22 mouse cellular contexts compared by ENCODE assay signal in genomic region chr17:51796459-51796858, GRCm38 (mm10). TPM values are rescaled to one million over a fixed set of nuclear protein-coding genes. Genes with fewer than 3 reads are reported as not detected.
DNase-seq lines count a peak whose midpoint lies in the region; ATAC-seq and TF ChIP-seq lines count a peak whose summit lies in the region.
"Had no signal": no experiment of that assay in that cellular context is flagged by ENCODE, and none has a peak within 500 bp of the region (broad histone marks: within the 10 kb centered on the region; RNA-seq: fewer than 3 reads in every experiment).

No protein-coding gene starts in this region.

- H3K4me1 ChIP-seq in heart, embryonic 14.5 days (ENCODE audit: control insufficient read depth in 2 of 2, insufficient read depth in 2 of 2, low read length in 2 of 2), result peaks cover 4 to 8% of the 10 kb centered on the region in 2 experiments; a peak in 2 of 4 replicates
- H3K4me1 ChIP-seq in thymus, adult 2 months (replicated peaks; ENCODE audit: control insufficient read depth, insufficient read depth, low read length), result peaks cover 4% of the 10 kb centered on the region; the same call in 1 of the 2 replicates
- H3K4me1 ChIP-seq: embryonic facial prominence, embryonic 10.5 days had no signal

- no peak for DNase-seq in heart, postnatal 4 days
- DNase-seq in thymus, postnatal 14 days, result peak; percentile 3
- no peak for DNase-seq in thymus, adult 2 months
- no peak for DNase-seq in adrenal gland, adult 8-10 months
- DNase-seq: adrenal gland, adult 2 months; adrenal gland, postnatal 14 days; adrenal gland, postnatal 36 days; B cell, adult 2 months; cerebellum, adult 11-12 months; cerebellum, adult 2 months; cerebellum, adult 9-10 months; cerebellum, postnatal 10 days; cerebellum, postnatal 25 days had no signal

- peak overlapping the region; percentile 3; the same call in 1 of the 2 replicates for H3K4me2 ChIP-seq in heart, embryonic 14.5 days (ENCODE audit: low read length)
- H3K4me2 ChIP-seq: embryonic facial prominence, embryonic 12.5 days had no signal

- WGBS in heart, embryonic 14.5 days, result 59% methylated on average over 5 of the region's 5 CpGs
- 95% methylated on average over 5 of the region's 5 CpGs for WGBS in thymus, adult 2 months

- no peak overlapping the region for H3K4me3 ChIP-seq in heart, embryonic 14.5 days (ENCODE audit: control insufficient read depth in 1 of 2, insufficient read depth in 1 of 2, low read depth in 1 of 2, low read length in 2 of 2)
- H3K4me3 ChIP-seq in thymus, adult 2 months (ENCODE audit: control insufficient read depth, insufficient read depth, low read length), result no peak overlapping the region
- H3K4me3 ChIP-seq: embryonic facial prominence, embryonic 10.5 days; embryonic facial prominence, embryonic 12.5 days had no signal

- TF ChIP-seq POLR2A in thymus, adult 2 months (IDR thresholded peaks at IDR 0.05; ENCODE audit: control insufficient read depth, extremely low read depth, insufficient read depth, low read length, poor library complexity), result no peak

- no peak overlapping the region for H3K9ac ChIP-seq in heart, embryonic 14.5 days (ENCODE audit: low read length)
- H3K9ac ChIP-seq: embryonic facial prominence, embryonic 12.5 days had no signal

- H3K36me3 ChIP-seq in heart, embryonic 14.5 days (ENCODE audit: control insufficient read depth, insufficient read depth, low read length), result peaks cover 2% of the 10 kb centered on the region; the same call in 1 of the 2 replicates
- peaks cover 96% of the 10 kb centered on the region for H3K36me3 ChIP-seq in thymus, adult 2 months (ENCODE audit: control insufficient read depth, insufficient read depth, low read length)
- H3K36me3 ChIP-seq: embryonic facial prominence, embryonic 12.5 days; G1E had no signal

- no peaks in the 10 kb centered on the region for H3K9me3 ChIP-seq in heart, embryonic 14.5 days (ENCODE audit: control insufficient read depth, low read length)
- H3K9me3 ChIP-seq: embryonic facial prominence, embryonic 10.5 days; embryonic facial prominence, embryonic 12.5 days had no signal

- H3K27ac ChIP-seq in heart, embryonic 14.5 days (replicated peaks in 1 of 2; ENCODE audit: control insufficient read depth in 1 of 2, insufficient read depth in 1 of 2, low read depth in 2 of 2, low read length in 2 of 2), result no peak overlapping the region
- H3K27ac ChIP-seq in thymus, adult 2 months (ENCODE audit: control insufficient read depth, insufficient read depth, low read length), result no peak overlapping the region
- H3K27ac ChIP-seq: embryonic facial prominence, embryonic 10.5 days; embryonic facial prominence, embryonic 12.5 days had no signal

- no peak for ATAC-seq in heart, embryonic 14.5 days (ENCODE audit: insufficient number of reproducible peaks, insufficient read depth, low FRiP score, low read depth)
- ATAC-seq in megakaryocyte-erythroid progenitor cell, adult 5-6 weeks (replicated peaks; ENCODE audit: low FRiP score, low TSS enrichment, poor library complexity, severe bottlenecking), result 0 out of 2 replicates have a peak, but pooled peaks have one; percentile 61
- ATAC-seq: CD4-positive, CD25-positive, alpha-beta regulatory T cell, adult 4 months; forebrain, embryonic 14.5 days; forebrain, embryonic 16.5 days had no signal

- no peaks in the 10 kb centered on the region for H3K27me3 ChIP-seq in heart, embryonic 14.5 days (ENCODE audit: control insufficient read depth, insufficient read depth, low read length)
- no peaks in the 10 kb centered on the region for H3K27me3 ChIP-seq in thymus, adult 2 months (ENCODE audit: control insufficient read depth, insufficient read depth, low read length)
- H3K27me3 ChIP-seq: CH12.LX; embryonic facial prominence, embryonic 12.5 days had no signal

- no peak for TF ChIP-seq CTCF in thymus, adult 2 months (IDR thresholded peaks at IDR 0.05; ENCODE audit: borderline replicate concordance, control insufficient read depth, extremely low read depth, insufficient read depth, low read length, poor library complexity)

RNA-seq across cellular contexts. Expression of gene Satb1, which starts 36.6 kb away (rescaled TPM):
- 11.7 and 12.2 TPM in 2 replicates for polyA plus RNA-seq in heart, embryonic 14.5 days (2014; fragmentation: Nextera tagmentation; extraction: Ambion mirVana)
- total RNA-seq in heart, postnatal 4 days (2021), result 10 to 100 TPM; 24.4 to 25.3 TPM
- 873 and 1,043 TPM in 2 replicates for polyA plus RNA-seq in thymus, adult 2 months (2012; rRNA removed)
- total RNA-seq in megakaryocyte-erythroid progenitor cell, adult 5-6 weeks (2014; fragmentation: Nextera tagmentation), result 8.2 and 9.9 TPM in 2 replicates
- 3.9 and 6.2 TPM in 2 replicates for total RNA-seq in megakaryocyte-erythroid progenitor cell, adult 5-6 weeks (2017)
- total RNA-seq in adrenal gland, adult 8-10 months (2022), result 10 to 100 TPM; 27.1 to 31.6 (median 28.1) TPM
- total RNA-seq: CH12.LX had no signal
- polyA plus RNA-seq: G1E had no signal
